Mouse (Mus musculus): ENCODE measurements around the gene Anapc15-ps. TPM values are rescaled to one million over a fixed set of nuclear protein-coding genes. Genes with fewer than 3 reads are reported as not detected.
"Not testable (repeated sequence)": the region's sequence is repeated elsewhere in the genome, so short reads cannot be mapped to it uniquely, and the experiment has no call there.

The Anapc15-ps gene
- polyA plus RNA-seq, 1 experiment from 2014 or later = not detected

DNA sequence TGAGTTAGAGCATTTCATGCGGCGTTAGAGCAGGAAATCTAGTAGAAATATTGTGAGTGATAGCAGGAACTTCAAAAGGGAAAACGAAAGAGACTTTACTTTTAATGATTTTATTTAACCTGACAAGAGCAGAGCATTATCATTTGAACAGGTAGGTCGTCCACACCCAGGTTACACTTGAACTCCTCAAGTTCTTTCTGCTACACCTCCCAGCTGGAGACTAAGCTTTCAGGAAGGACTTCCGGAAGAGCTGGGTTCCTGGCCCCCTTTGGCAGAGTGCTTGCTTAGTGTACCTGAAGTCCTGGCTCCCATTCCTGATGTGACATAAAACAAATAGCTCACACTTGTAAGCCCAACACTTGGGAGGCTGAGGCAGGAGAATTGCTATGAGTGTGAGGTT is 30.2 kb downstream of the Anapc15-ps start:
- no peaks in the 10 kb centered on the region for H3K9me3 ChIP-seq (ENCODE audit: control insufficient read depth, low read length)
- H3K27ac ChIP-seq (replicated peaks; ENCODE audit: low read depth, low read length) = no peak overlapping the region
- no peak overlapping the region for H3K4me2 ChIP-seq (ENCODE audit: low read depth, severe bottlenecking)
- H3K27me3 ChIP-seq (ENCODE audit: control insufficient read depth, insufficient read depth, low read length) = no peaks in the 10 kb centered on the region
- WGBS = 66% methylated on average over 5 of the region's 5 CpGs
- no peaks in the 10 kb centered on the region for H3K36me3 ChIP-seq (ENCODE audit: control insufficient read depth, insufficient read depth, low read length)
- DNase-seq (ENCODE audit: low spot score) = no peak
- ATAC-seq (ENCODE audit: insufficient number of reproducible peaks, low FRiP score, low TSS enrichment, low read depth) = no peak
- no peak overlapping the region for H3K4me3 ChIP-seq (ENCODE audit: low read depth, low read length)
- no peaks in the 10 kb centered on the region for H3K4me1 ChIP-seq (ENCODE audit: control insufficient read depth, insufficient read depth, low read length)
- no peak overlapping the region for H3K9ac ChIP-seq (ENCODE audit: low read length)

DNA sequence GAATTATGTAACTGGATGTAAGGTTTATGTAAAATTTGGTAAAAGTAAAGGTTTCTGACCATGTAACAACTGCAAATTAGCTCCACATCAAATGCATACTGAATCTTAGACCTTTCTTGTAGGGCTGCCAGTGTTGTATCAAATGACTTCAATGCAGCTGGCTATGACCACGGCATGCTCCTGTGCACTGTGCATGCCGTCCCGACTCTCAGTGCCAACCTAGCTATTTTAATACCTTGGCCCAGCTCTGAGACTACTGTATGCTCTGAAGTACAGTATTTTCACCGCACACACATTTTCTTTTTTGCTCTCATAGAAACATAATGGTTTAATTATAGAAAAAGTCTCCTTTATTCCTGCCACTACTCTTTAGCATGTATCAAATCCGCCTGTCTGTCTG is 31.9 kb downstream of the Anapc15-ps start:
- ATAC-seq (ENCODE audit: insufficient number of reproducible peaks, low FRiP score, low TSS enrichment, low read depth) = no peak

DNA sequence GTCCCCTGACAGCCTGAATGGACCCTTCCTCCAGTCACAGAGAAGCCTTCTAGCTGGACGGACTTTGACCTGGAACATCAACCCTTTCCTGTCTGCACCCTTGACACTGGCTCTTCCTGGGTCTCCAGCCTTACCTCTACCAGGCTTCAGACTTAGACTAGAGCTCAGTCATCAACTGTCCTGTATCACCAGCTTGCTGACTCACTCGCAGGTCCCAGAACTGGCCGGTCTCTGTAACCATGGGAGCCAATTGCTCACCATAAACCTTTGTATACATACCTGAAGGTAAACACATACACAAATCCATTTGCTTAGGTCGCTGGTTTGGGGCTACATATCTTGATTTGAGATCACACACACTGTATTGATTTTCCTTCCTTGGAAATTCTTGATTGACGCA is 33.8 kb downstream of the Anapc15-ps start:
- ATAC-seq (ENCODE audit: insufficient number of reproducible peaks, low FRiP score, low TSS enrichment, low read depth) (no peak), DNase-seq (ENCODE audit: low spot score) (no peak)
- 69% methylated on average over 5 of the region's 5 CpGs for WGBS

More for the DNA sequence above, 31.9 kb downstream of the Anapc15-ps start:
- WGBS = 87% methylated on average over 5 of the region's 5 CpGs
- Histone ChIP-seq H3K9me3 (ENCODE audit: control insufficient read depth, low read length) (no peaks in the 10 kb centered on the region), H3K4me3 (ENCODE audit: low read depth, low read length) (no peak overlapping the region), H3K27me3 (ENCODE audit: control insufficient read depth, insufficient read depth, low read length) (no peaks in the 10 kb centered on the region), H3K27ac (replicated peaks; ENCODE audit: low read depth, low read length) (no peak overlapping the region), H3K36me3 (ENCODE audit: control insufficient read depth, insufficient read depth, low read length) (no peaks in the 10 kb centered on the region), H3K9ac (ENCODE audit: low read length) (no peak overlapping the region), H3K4me2 (ENCODE audit: low read depth, severe bottlenecking) (no peak overlapping the region), H3K4me1 (ENCODE audit: control insufficient read depth, insufficient read depth, low read length) (no peaks in the 10 kb centered on the region)
- no peak for DNase-seq (ENCODE audit: low spot score)

DNA sequence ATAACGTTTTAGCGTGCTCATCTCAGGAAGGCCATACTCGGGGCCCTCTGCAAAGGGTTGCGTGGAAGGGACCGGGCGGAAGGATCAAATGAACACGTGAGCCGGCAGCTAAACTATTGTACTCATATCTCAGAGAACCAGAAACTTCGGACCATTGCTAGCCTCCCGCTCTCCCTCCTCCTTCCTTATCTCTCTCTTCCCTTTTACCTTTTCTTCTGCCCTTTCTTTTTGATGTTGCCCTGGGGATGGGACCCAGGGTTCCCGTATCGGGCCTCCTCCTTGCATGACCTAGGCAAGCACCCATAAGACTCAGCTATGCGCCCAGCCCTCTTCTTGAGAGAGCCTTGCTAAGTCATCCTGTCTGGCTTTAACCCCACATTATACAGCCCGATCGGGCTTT is 38.5 kb downstream of the Anapc15-ps start:
- no peak overlapping the region for H3K4me3 ChIP-seq (ENCODE audit: low read depth, low read length)
- H3K9me3 ChIP-seq (ENCODE audit: control insufficient read depth, low read length) = no peaks in the 10 kb centered on the region
- H3K27ac ChIP-seq (replicated peaks; ENCODE audit: low read depth, low read length) = no peak overlapping the region
- H3K27me3 ChIP-seq (ENCODE audit: control insufficient read depth, insufficient read depth, low read length) = no peaks in the 10 kb centered on the region
- DNase-seq (ENCODE audit: low spot score) = no peak
- WGBS = 88% methylated on average over 15 of the region's 15 CpGs
- no peak for ATAC-seq (ENCODE audit: insufficient number of reproducible peaks, low FRiP score, low TSS enrichment, low read depth)
- no peak overlapping the region for H3K9ac ChIP-seq (ENCODE audit: low read length)
- H3K4me1 ChIP-seq (ENCODE audit: control insufficient read depth, insufficient read depth, low read length) = no peaks in the 10 kb centered on the region
- no peak overlapping the region for H3K4me2 ChIP-seq (ENCODE audit: low read depth, severe bottlenecking)
- H3K36me3 ChIP-seq (ENCODE audit: control insufficient read depth, insufficient read depth, low read length) = no peaks in the 10 kb centered on the region

More for the DNA sequence above, 33.8 kb downstream of the Anapc15-ps start:
- Histone ChIP-seq H3K4me1 (ENCODE audit: control insufficient read depth, insufficient read depth, low read length) (no peaks in the 10 kb centered on the region), H3K36me3 (ENCODE audit: control insufficient read depth, insufficient read depth, low read length) (no peaks in the 10 kb centered on the region), H3K27me3 (ENCODE audit: control insufficient read depth, insufficient read depth, low read length) (no peaks in the 10 kb centered on the region), H3K4me2 (ENCODE audit: low read depth, severe bottlenecking) (no peak overlapping the region), H3K9me3 (ENCODE audit: control insufficient read depth, low read length) (no peaks in the 10 kb centered on the region), H3K27ac (replicated peaks; ENCODE audit: low read depth, low read length) (no peak overlapping the region), H3K4me3 (ENCODE audit: low read depth, low read length) (no peak overlapping the region), H3K9ac (ENCODE audit: low read length) (no peak overlapping the region)

GRCm38 (mm10) chr10:95634261-95634660 is 39.0 kb downstream of the Anapc15-ps start:
- Histone ChIP-seq H3K9me3 (ENCODE audit: control insufficient read depth, low read length) (no peaks in the 10 kb centered on the region), H3K27ac (replicated peaks; ENCODE audit: low read depth, low read length) (no peak overlapping the region), H3K27me3 (ENCODE audit: control insufficient read depth, insufficient read depth, low read length) (no peaks in the 10 kb centered on the region), H3K4me1 (ENCODE audit: control insufficient read depth, insufficient read depth, low read length) (no peaks in the 10 kb centered on the region), H3K36me3 (ENCODE audit: control insufficient read depth, insufficient read depth, low read length) (no peaks in the 10 kb centered on the region), H3K4me3 (ENCODE audit: low read depth, low read length) (no peak overlapping the region), H3K4me2 (ENCODE audit: low read depth, severe bottlenecking) (no peak overlapping the region), H3K9ac (ENCODE audit: low read length) (no peak overlapping the region)
- WGBS = 90% methylated on average over 9 of the region's 9 CpGs
- no peak for DNase-seq (ENCODE audit: low spot score)
- no peak for ATAC-seq (ENCODE audit: insufficient number of reproducible peaks, low FRiP score, low TSS enrichment, low read depth)

GRCm38 (mm10) chr10:95631568-95631967 is 41.7 kb downstream of the Anapc15-ps start:
- ATAC-seq (ENCODE audit: insufficient number of reproducible peaks, low FRiP score, low TSS enrichment, low read depth) (no peak), DNase-seq (ENCODE audit: low spot score) (no peak)
- H3K4me2 ChIP-seq (ENCODE audit: low read depth, severe bottlenecking) = no peak overlapping the region
- no peaks in the 10 kb centered on the region for H3K4me1 ChIP-seq (ENCODE audit: control insufficient read depth, insufficient read depth, low read length)
- no peaks in the 10 kb centered on the region for H3K9me3 ChIP-seq (ENCODE audit: control insufficient read depth, low read length)
- no peaks in the 10 kb centered on the region for H3K27me3 ChIP-seq (ENCODE audit: control insufficient read depth, insufficient read depth, low read length)
- H3K4me3 ChIP-seq (ENCODE audit: low read depth, low read length) = no peak overlapping the region
- H3K36me3 ChIP-seq (ENCODE audit: control insufficient read depth, insufficient read depth, low read length) = no peaks in the 10 kb centered on the region
- 73% methylated on average over 2 of the region's 2 CpGs for WGBS
- no peak overlapping the region for H3K27ac ChIP-seq (replicated peaks; ENCODE audit: low read depth, low read length)
- H3K9ac ChIP-seq (ENCODE audit: low read length) = no peak overlapping the region

- Histone ChIP-seq H3K27ac (replicated peaks; ENCODE audit: low read depth, low read length) (0 out of 2 replicates have a peak overlapping the region, but pooled peaks have one; percentile 14), H3K4me1 (ENCODE audit: control insufficient read depth, insufficient read depth, low read length) (no peaks in the 10 kb centered on the region), H3K9me3 (ENCODE audit: control insufficient read depth, low read length) (no peaks in the 10 kb centered on the region), H3K27me3 (ENCODE audit: control insufficient read depth, insufficient read depth, low read length) (no peaks in the 10 kb centered on the region), H3K9ac (ENCODE audit: low read length) (no peak overlapping the region), H3K4me3 (ENCODE audit: low read depth, low read length) (no peak overlapping the region), H3K36me3 (ENCODE audit: control insufficient read depth, insufficient read depth, low read length) (no peaks in the 10 kb centered on the region), H3K4me2 (ENCODE audit: low read depth, severe bottlenecking) (no peak overlapping the region)
- DNase-seq (ENCODE audit: low spot score) = no peak
- no peak for ATAC-seq (ENCODE audit: insufficient number of reproducible peaks, low FRiP score, low TSS enrichment, low read depth)
- WGBS = 88% methylated on average over 10 of the region's 10 CpGs
Measured at GRCm38 (mm10) chr10:95630726-95631345, 42.4 kb downstream of the Anapc15-ps start.

- H3K9me3 ChIP-seq (ENCODE audit: control insufficient read depth, low read length); DNase-seq (ENCODE audit: low spot score); H3K4me3 ChIP-seq (ENCODE audit: low read depth, low read length); H3K4me1 ChIP-seq (ENCODE audit: control insufficient read depth, insufficient read depth, low read length); H3K9ac ChIP-seq (ENCODE audit: low read length); H3K27me3 ChIP-seq (ENCODE audit: control insufficient read depth, insufficient read depth, low read length); H3K36me3 ChIP-seq (ENCODE audit: control insufficient read depth, insufficient read depth, low read length); H3K27ac ChIP-seq (replicated peaks; ENCODE audit: low read depth, low read length); ATAC-seq (ENCODE audit: insufficient number of reproducible peaks, low FRiP score, low TSS enrichment, low read depth); H3K4me2 ChIP-seq (ENCODE audit: low read depth, severe bottlenecking): not testable (repeated sequence)
- 82% methylated on average over 4 of the region's 4 CpGs for whole genome bisulfite sequencing
Measured at GRCm38 (mm10) chr10:95630166-95630565, 43.1 kb downstream of the Anapc15-ps start.

DNA sequence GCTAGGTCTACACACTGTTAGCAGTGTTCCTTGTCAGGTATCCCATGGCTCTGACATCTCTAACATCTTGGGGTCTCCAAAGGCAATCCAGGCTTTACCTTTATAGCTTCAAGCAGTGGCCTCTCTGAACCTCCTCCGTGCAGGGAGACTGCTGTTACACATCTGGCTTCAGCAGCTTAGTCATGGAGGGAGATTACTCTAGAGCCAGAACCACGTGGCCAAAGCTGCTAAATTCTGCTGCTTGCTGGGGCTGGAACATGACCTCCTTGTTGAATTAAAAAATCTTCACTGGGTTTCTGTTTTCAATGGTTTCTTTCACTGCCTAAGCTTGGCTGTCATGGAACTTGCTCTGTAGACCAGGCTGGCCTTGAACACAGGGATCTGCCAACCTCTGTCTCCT is 44.9 kb downstream of the Anapc15-ps start:
- Histone ChIP-seq H3K4me2 (ENCODE audit: low read depth, severe bottlenecking) (no peak overlapping the region), H3K4me3 (ENCODE audit: low read depth, low read length) (no peak overlapping the region), H3K4me1 (ENCODE audit: control insufficient read depth, insufficient read depth, low read length) (no peaks in the 10 kb centered on the region), H3K9me3 (ENCODE audit: control insufficient read depth, low read length) (no peaks in the 10 kb centered on the region), H3K27ac (replicated peaks; ENCODE audit: low read depth, low read length) (no peak overlapping the region), H3K9ac (ENCODE audit: low read length) (no peak overlapping the region), H3K27me3 (ENCODE audit: control insufficient read depth, insufficient read depth, low read length) (no peaks in the 10 kb centered on the region), H3K36me3 (ENCODE audit: control insufficient read depth, insufficient read depth, low read length) (no peaks in the 10 kb centered on the region)
- no peak for DNase-seq (ENCODE audit: low spot score)
- 55% methylated on average over 2 of the region's 2 CpGs for whole genome bisulfite sequencing
- no peak for ATAC-seq (ENCODE audit: insufficient number of reproducible peaks, low FRiP score, low TSS enrichment, low read depth)

Data from limb, embryonic 11.5 days (tissue).